Mouse (Mus musculus): Measurements from ENCODE around the gene Trip11.

Gene Trip11

DNA sequence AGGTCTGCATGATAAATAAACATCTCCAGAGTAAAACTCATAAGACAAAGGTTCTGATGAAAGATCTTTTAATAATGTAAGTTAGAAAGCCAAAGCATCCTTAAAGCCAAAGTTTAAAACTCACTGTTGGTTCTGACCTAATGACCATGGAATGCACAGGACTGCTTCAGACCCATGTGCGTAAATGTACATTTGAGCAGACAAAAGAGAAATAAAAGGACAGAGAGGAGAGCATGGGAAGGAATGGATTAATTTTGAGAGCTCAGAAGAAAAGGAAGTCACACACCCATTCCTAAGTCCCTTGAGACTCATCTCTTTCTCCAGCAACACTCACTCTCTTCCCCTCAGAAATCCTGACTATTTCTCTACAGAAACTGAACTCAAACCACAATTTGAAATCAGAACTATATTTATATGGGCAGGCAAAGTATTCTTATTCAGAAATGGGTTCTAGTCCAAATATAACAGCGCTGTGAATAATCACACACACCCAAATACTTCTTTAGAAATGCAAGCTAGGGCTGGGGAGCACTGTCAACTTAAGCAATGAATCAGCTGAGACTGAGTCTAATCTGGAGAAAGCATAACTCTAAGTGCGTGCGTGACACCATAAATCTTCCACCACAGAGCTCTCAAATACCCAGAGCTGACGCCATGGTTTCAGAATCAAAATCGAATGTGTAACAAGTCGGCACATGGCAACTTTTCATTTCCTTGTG is 61.1 kb downstream of the Trip11 start:
- no peak for TF ChIP-seq GATA4 (IDR thresholded peaks at IDR 0.05; ENCODE audit: insufficient replicate concordance, low read length)

DNA sequence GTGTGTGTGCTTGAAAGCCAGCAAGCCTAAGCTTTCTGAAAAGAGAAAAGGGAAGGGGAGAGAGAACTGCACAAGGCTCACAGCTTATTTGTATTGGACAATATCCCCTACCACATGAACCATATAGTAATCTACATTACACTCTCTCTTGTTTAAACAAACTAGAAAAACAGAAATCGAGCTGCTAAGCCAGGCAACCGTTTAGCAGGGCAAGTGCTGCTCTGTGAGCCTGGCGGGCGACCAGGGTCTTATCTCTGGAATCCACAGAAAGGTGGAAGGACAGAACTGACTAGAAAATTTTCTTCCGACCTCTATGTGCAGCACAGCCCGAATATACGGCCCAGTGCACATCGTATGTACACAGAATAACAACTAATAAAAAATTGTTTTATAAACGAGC is 61.8 kb downstream of the Trip11 start:
- no peak for TF ChIP-seq GATA4 (IDR thresholded peaks at IDR 0.05; ENCODE audit: insufficient replicate concordance, low read length)

DNA sequence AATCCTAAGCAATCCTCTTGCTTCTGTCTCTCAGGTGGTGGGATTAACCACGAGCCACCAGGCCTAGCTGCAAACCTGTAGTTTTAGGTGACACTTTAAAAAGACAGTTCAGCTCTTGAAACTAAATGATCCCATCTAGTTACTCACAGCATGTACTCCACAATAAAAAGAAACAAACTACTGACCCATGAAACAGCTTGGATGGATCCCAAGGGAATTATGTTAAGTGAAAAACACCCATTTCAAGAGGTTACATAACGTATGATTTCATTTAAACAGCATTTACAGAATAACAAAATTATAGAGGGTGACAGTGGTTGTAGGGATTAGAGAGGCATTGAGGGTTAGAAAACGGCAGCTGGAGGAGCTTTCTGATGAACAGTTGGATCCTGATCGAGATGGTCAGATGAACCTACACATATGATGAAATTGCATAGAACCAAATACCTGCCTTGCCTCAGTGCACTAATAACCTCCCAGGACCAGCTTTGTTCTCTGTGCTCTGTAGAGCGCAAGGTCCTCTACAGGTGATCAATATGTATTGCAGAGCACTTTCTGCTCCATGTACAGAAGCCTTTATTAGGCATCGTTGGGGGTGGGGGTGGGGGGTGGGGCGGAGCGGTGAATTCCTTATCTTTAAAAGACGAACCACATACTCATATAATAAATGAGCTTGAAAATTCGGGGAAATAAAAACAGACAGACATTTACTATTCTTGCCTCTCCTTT is 76.4 kb downstream of the Trip11 start:
- no peak for TF ChIP-seq GATA4 (IDR thresholded peaks at IDR 0.05; ENCODE audit: insufficient replicate concordance, low read length)

DNA sequence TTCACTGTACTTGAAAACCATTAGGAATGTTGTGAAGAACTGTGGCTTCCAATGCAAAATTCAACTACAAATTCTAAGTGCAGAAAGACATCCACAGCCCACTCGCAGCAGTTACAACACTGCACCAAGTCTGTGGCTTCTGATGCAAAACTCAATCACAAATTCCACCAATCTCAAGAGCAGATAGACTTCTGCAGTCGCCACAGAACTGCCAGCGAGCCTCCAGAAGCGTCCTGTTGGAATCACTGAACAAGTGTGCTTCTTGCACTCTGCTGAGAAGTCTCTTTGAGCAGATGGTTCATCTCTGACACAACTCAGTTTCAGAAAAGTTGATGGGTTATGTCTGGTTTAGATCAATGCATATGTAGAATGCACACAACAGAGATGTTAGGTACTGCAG is 78.4 kb downstream of the Trip11 start:
- no peak for TF ChIP-seq GATA4 (IDR thresholded peaks at IDR 0.05; ENCODE audit: insufficient replicate concordance, low read length)

DNA sequence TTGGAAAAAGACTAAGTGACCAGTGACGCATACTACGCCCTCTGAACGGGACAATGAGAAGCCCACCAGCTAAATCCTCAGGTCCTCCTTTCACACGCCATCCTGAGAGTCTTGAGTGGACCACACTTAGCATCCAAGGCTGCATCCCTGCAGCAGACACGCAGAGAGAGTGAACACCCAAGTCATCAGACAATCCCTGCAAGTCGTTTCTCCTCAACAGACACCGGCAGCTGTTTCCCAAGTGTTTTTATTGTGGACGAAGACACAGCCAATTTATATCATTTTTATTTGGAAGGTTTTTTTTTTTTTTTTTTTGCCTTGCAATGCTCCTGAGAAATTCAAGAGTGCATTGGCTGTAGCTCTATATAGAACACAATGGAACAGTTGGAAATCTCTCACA is 79.3 kb downstream of the Trip11 start:
- no peak for TF ChIP-seq GATA4 (IDR thresholded peaks at IDR 0.05; ENCODE audit: insufficient replicate concordance, low read length)

DNA sequence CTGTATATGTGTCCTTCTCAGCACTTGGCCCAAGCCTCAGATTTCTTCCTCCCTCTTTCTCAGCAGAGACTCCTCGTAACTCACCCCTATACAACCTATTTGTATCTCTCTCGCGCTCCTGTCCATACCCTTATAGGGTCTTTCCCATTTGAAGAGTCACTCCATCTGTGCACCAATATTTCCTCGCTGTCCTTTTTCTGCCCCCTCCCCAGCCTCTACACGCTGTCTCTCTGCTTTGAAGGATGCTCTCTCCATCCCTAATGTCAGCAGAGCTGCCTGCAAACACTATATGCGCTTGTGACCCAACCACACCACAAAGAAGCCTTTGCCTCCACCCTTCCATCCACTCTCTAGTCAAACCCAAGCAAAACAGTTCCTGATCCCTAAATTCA is 80.0 kb downstream of the Trip11 start:
- no peak for TF ChIP-seq GATA4 (IDR thresholded peaks at IDR 0.05; ENCODE audit: insufficient replicate concordance, low read length)

DNA sequence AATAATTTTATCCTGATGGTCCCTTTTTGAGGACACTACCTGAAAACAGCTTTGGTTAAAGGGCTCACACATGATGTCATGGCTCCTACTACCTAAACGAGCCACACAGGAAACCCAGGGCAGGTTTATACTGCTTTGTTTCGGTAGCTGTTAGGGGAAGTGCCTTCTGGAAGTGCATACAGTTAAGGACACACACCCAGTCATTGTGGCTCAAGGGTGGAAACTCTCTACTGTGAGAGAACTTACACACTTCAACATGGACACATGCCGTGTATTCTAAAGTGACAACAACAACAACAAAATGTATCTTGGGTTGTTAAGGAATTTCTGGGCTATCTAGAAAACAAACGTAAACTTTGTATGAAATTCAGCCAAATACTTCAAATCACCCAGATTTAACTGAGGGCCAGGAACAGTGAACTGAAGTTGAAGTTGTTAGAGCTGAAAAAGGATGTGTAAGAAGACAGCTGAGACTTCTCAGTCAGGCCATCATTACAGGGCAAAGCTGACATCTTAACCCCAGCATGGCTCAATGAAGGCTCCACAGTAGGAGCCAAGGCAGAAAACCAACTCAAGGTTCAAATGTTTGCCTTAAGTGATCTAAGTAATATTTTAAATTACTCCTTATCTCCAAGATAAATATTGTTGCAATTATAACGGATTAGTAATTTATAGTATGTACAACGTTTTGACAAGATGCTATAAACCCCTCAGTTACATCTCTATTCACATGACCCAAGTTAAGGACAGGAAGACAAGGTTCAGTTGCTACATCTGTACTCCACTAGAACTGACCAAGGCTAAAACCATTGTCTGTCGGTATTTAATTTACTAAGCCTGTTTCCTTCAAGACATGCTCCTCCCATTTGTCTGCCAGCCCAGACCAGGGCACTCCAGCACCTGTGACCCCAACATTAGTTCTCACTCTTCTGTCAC is 80.6 kb downstream of the Trip11 start:
- TF ChIP-seq GATA4 (IDR thresholded peaks at IDR 0.05; ENCODE audit: insufficient replicate concordance, low read length): no peak

DNA sequence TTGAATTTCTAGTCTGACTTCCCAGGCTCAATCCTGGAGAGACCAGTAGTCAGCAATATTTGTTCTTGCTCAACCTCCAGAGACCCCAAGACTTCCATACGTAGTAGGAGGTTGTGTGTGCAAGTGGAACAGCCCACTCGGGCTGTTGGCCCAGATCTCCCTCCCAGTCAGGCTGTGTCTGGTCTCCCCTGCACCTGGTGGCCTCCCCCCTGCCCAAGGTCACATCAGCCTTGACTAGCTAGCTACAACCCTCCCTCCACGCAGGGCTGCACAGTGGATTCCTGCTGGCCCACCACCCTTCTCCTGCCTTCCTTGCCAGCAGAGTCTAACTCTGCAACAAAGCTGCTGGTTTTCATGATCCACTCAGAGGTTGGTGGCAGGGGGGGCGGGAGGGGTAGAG is 81.8 kb downstream of the Trip11 start:
- no peak for TF ChIP-seq GATA4 (IDR thresholded peaks at IDR 0.05; ENCODE audit: insufficient replicate concordance, low read length)

DNA sequence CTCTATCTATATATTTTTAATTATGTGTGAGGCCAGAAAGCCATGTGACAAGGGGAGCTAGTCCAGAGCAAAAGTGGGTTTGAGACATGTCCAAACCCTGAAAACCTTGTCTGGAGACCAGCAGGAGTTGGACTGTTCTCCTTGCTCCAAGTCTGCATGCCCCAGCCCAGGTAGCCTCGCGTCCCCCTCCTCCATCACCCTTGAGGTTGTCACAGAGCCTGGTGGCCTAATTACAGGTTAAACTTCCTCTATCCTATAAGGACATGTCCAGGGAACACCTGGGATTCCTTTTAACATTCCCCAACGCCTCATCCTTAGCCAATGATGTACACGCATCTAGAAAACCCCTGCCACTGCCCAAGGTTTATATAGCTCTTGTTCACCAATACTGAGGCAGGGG is 89.9 kb downstream of the Trip11 start:
- no peak for TF ChIP-seq GATA4 (IDR thresholded peaks at IDR 0.05; ENCODE audit: insufficient replicate concordance, low read length)

DNA sequence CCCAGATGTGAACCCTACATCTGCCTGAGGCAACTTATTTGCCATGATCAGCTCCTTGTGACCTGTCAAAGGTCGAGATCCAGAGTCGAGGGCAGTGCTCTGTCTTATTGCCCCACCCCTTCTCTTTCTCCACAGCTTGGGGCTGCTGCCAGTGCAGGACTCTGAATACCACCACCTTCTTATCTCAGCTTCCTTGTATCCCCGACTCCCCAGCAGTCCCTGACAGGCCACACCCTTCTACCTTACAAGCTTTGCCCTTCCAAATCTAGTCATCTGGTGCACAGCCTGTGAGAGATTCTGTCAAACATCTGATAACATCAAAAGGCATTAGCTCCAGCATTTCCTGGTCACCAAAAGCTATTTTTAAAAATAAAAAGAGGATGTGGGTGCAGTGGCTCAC is 91.5 kb downstream of the Trip11 start:
- TF ChIP-seq GATA4 (IDR thresholded peaks at IDR 0.05; ENCODE audit: insufficient replicate concordance, low read length): no peak

DNA sequence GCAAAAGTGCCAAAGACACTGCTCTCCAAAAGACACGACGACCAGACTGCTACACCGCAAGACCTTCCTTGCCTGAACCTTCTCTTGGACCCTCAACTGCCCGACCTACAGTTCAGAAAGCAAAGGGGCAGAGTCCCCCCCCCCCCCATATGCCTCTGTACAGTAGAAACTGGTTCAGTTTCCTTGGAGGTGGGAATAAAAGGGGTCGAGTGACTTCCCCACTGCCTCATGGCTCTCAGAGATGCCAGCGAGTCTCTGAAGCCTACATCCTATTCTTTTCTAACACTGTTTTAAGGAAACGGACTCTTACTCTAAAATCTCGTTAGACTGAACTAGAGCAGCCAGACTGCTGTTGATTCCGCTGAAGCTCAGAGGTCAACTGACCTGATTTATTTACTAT is 93.5 kb downstream of the Trip11 start:
- TF ChIP-seq GATA4 (IDR thresholded peaks at IDR 0.05; ENCODE audit: insufficient replicate concordance, low read length): no peak

DNA sequence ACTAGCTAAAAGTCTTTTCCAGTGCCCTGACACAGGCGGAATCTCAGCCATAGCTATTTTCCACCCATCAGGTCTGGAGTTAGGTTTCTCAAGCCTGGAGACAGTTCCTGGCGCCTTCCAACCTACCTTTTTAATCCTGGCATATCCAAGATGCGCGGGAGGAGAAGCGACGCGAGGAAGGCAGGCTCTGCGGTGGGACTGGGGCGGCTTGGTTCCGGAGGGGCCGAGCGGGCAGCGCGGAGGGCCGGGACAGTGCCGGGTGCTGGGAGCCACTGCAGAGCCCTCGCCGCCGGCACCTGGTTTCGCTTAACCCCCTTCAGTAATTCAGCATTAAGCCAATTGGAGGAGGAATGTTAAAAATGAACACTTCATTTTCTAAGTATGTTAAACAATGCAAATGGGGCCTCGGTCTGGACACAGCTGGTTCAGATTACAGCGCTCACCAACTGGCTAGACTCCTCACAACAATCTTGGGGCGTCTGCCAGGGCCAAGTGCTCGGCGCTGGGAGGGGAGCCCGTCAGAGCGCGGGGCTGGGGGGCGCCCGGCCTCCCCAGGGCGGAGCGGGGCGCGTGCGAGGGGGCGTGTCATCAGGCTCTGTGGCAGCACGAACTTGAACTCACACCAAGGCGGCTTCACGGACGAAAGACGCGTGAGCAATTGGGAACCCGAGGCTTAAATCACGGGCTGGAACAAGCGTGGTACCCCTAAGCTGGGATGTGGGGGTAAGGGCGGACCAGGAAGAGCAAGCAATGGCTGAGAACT is 94.3 kb downstream of the Trip11 start, which contains the start of gene Fbln5:
Gene Fbln5, minus strand, starts transcription at position 448 of the 763 bp plus-strand sequence.
- no peak for TF ChIP-seq GATA4 (IDR thresholded peaks at IDR 0.05; ENCODE audit: insufficient replicate concordance, low read length)

DNA sequence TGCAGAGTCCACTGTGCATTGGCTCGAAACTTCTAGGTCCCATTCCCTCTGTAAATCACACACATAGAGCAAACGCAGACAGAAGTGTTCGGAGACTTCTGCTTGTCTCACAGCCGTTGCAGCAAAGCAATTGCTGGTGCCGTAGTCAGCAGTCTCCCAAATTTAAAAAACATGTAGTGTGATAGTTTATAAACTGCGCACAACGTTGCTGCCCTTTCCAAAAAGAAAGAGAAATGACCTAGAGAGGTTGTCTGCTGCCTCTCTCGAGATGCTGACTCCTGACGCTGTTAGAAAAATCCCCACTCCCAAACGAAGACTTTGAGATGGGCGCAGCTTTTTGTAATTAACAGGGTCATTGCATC is 94.8 kb downstream of the Trip11 start:
- no peak for TF ChIP-seq GATA4 (IDR thresholded peaks at IDR 0.05; ENCODE audit: insufficient replicate concordance, low read length)

DNA sequence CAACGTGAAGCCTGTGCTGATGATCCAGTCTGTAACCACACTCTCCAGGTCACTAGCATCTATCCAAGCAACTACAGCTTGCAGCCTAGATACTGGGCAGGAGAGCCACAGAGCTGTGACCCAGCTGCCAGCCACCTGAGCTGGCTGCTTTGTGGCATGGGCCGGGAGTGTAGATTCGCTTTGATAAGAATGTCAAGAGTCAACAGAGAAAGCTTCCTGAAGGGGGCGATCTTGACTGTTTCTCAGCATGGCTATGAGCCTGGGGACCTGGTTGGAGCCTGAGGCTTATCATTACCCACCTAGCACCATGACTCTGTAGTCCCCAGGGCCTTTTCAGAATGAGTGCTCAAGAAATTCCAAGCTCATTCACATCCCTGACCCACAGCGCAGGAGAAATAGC is 96.3 kb downstream of the Trip11 start:
- no peak for TF ChIP-seq GATA4 (IDR thresholded peaks at IDR 0.05; ENCODE audit: insufficient replicate concordance, low read length)

DNA sequence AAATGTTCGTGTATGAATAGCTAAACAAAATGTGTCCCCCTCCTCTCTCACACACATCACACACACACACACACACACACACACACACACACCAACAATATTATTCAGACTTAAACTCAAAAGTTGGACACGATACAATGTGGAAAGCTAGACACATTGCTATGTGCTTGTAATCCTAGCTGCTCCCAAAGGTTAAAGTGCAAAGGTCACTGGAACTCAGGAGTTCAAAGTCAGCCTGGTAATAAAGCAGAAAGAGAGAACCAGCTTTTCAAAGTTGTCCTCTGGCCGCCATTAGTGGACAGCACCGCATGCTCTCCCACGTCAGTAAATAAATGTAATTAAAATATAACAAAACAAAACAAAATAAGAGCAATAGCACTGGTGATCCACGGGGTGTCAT is 97.3 kb downstream of the Trip11 start:
- TF ChIP-seq GATA4 (IDR thresholded peaks at IDR 0.05; ENCODE audit: insufficient replicate concordance, low read length): no peak

Data from liver, adult (tissue).